Mouse (Mus musculus): Measurements from ENCODE around the gene Gsg1l2.

GRCm38 (mm10) chr11:67731056-67731455 is 43.4 kb upstream of the Gsg1l2 start:
- TF ChIP-seq CTCF (IDR thresholded peaks at IDR 0.05; ENCODE audit: borderline replicate concordance, insufficient read depth, low read length) (no peak), POLR2A (IDR thresholded peaks at IDR 0.05; ENCODE audit: low read depth, low read length) (no peak)
